10 mouse cellular contexts compared by ENCODE assay signal in the genomic region with DNA sequence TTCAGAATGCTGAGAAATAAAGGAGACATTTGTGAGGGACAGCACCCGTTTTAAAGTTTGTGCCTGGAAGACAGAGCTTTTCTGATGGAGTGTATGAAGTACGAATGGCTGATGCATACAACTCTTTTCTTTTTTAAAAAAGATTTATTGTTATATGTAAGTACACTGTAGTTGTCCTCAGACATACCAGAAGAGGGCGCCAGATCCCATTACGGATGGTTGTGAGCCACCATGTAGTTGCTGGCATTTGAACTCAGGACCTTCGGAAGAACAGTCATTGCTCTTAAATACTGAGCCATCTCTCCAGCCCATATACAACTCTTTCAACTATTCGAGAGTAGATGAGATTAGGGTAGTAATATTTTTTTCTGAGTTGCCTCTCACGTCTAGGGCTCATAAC. TPM values are rescaled to one million over a fixed set of nuclear protein-coding genes. Genes with fewer than 3 reads are reported as not detected.
A peak's percentile ranks its signal among the peaks of the same experiment; 100 is the strongest.
DNase-seq lines count a peak whose midpoint lies in the region; ATAC-seq and TF ChIP-seq lines count a peak whose summit lies in the region.
"Had no signal": no experiment of that assay in that cellular context is flagged by ENCODE, and none has a peak within 500 bp of the region (broad histone marks: within the 10 kb centered on the region; RNA-seq: fewer than 3 reads in every experiment).

No protein-coding gene starts in this region.

- CTCF ChIA-PET in Patski (lab: Charles Lee): no interaction called here

- peak; percentile 69 for TF ChIP-seq CTCF in intestine, postnatal 0 days (IDR thresholded peaks at IDR 0.05; ENCODE audit: low read depth)
- peak; percentile 72 for TF ChIP-seq CTCF in Patski (IDR thresholded peaks at IDR 0.05)

- no peak overlapping the region for H3K27ac ChIP-seq in intestine, postnatal 0 days (ENCODE audit: low read depth, low read length)
- H3K27ac ChIP-seq in intestine, embryonic 16.5 days (ENCODE audit: low read length): no peak overlapping the region
- H3K27ac ChIP-seq: embryonic facial prominence, embryonic 13.5 days; neural tube, embryonic 12.5 days had no signal

- H3K4me3 ChIP-seq in intestine, postnatal 0 days (ENCODE audit: low read depth, low read length): no peak overlapping the region
- H3K4me3 ChIP-seq in intestine, embryonic 16.5 days (ENCODE audit: low read length): no peak overlapping the region
- H3K4me3 ChIP-seq: embryonic facial prominence, embryonic 13.5 days; neural tube, embryonic 12.5 days had no signal

- POLR2A ChIA-PET in Patski (lab: Charles Lee): no interaction called here

- H3K9ac ChIP-seq in intestine, postnatal 0 days (ENCODE audit: low read depth, low read length): no peak overlapping the region
- H3K9ac ChIP-seq in intestine, embryonic 16.5 days (ENCODE audit: low read depth, low read length): no peak overlapping the region
- H3K9ac ChIP-seq: embryonic facial prominence, embryonic 13.5 days; neural tube, embryonic 12.5 days had no signal

- no peaks in the 10 kb centered on the region for H3K36me3 ChIP-seq in intestine, postnatal 0 days (ENCODE audit: control insufficient read depth, insufficient read depth)
- H3K36me3 ChIP-seq in intestine, embryonic 16.5 days (ENCODE audit: control insufficient read depth, insufficient read depth, low read length): no peaks in the 10 kb centered on the region
- H3K36me3 ChIP-seq: embryonic facial prominence, embryonic 13.5 days; neural tube, embryonic 12.5 days had no signal

- H3K9me3 ChIP-seq in intestine, postnatal 0 days (ENCODE audit: control insufficient read depth): no peaks in the 10 kb centered on the region
- no peaks in the 10 kb centered on the region for H3K9me3 ChIP-seq in intestine, embryonic 16.5 days (ENCODE audit: control insufficient read depth, low read length)
- H3K9me3 ChIP-seq: embryonic facial prominence, embryonic 13.5 days; neural tube, embryonic 12.5 days had no signal

- peak; percentile 74 to 76 for DNase-seq in B cell, adult 2 months
- no peak for DNase-seq in Patski (ENCODE audit: low read depth, low spot score)
- DNase-seq in natural killer cell, adult 2 months (ENCODE audit: low spot score in 2 of 2): peak; percentile 47 to 66
- no peak for DNase-seq in embryo, embryonic 10.5 days (ENCODE audit: low spot score)
- DNase-seq in right cerebral cortex, adult 2 months (ENCODE audit: low spot score in 2 of 2): no peak
- DNase-seq: heart, adult 11 months had no signal

- no peaks in the 10 kb centered on the region for H3K27me3 ChIP-seq in intestine, postnatal 0 days (replicated peaks; ENCODE audit: control insufficient read depth, insufficient read depth, low read length)
- no peaks in the 10 kb centered on the region for H3K27me3 ChIP-seq in intestine, embryonic 16.5 days (replicated peaks; ENCODE audit: control insufficient read depth, insufficient read depth, low read length)
- no peaks in the 10 kb centered on the region for H3K27me3 ChIP-seq in Patski
- H3K27me3 ChIP-seq: embryonic facial prominence, embryonic 13.5 days; neural tube, embryonic 12.5 days had no signal

- 86% methylated on average over 7 of the region's 7 CpGs for WGBS in intestine, postnatal 0 days
- 83% methylated on average over 7 of the region's 7 CpGs for WGBS in intestine, embryonic 16.5 days

- in situ Hi-C loops in Patski (cut with MboI; ENCODE audit: low pct_unique_long_range_greater_than_20kb): loop anchor here (10.0 kb wide), 1 partner anchor 103 kb away; no protein-coding TSS in a partner anchor

- H3K4me2 ChIP-seq in intestine, postnatal 0 days (replicated peaks; ENCODE audit: low read depth): no peak overlapping the region
- H3K4me2 ChIP-seq in intestine, embryonic 16.5 days (ENCODE audit: low read depth, low read length): no peak overlapping the region
- H3K4me2 ChIP-seq: embryonic facial prominence, embryonic 13.5 days; neural tube, embryonic 12.5 days had no signal

- peaks cover 2% of the 10 kb centered on the region; the same call in 1 of the 2 replicates for H3K4me1 ChIP-seq in intestine, postnatal 0 days (replicated peaks; ENCODE audit: control insufficient read depth, insufficient read depth, low read length)
- no peaks in the 10 kb centered on the region for H3K4me1 ChIP-seq in intestine, embryonic 16.5 days (ENCODE audit: control insufficient read depth, insufficient read depth, low read length)
- H3K4me1 ChIP-seq: neural tube, embryonic 12.5 days had no signal

- ATAC-seq in intestine, postnatal 0 days: no peak
- no peak for ATAC-seq in intestine, embryonic 16.5 days
- ATAC-seq in Patski: no peak

RNA-seq across cellular contexts. Expression of a gene that starts 8.1 kb away (rescaled TPM):
- 14.5 and 15.3 TPM in 2 replicates for polyA plus RNA-seq in intestine, postnatal 0 days (2015; fragmentation: Nextera tagmentation; extraction: Ambion mirVana)
- 8.9 and 10.9 TPM in 2 replicates for polyA plus RNA-seq in intestine, embryonic 16.5 days (2015; fragmentation: Nextera tagmentation; extraction: Ambion mirVana)
- polyA plus RNA-seq in Patski (2021): 66.7 TPM

Comparison
In these comparisons a context has a peak if more than half of its experiments do, and no peak if none do; other contexts are left out.
1. DNase-seq: peak in B cell, adult 2 months (2 of 2) and natural killer cell, adult 2 months (2 of 2); none in Patski (single experiment), embryo, embryonic 10.5 days (single experiment) and right cerebral cortex, adult 2 months (0 of 2).